Comparison of ENCODE assay signal across 9 mouse cellular contexts in the genomic region with DNA sequence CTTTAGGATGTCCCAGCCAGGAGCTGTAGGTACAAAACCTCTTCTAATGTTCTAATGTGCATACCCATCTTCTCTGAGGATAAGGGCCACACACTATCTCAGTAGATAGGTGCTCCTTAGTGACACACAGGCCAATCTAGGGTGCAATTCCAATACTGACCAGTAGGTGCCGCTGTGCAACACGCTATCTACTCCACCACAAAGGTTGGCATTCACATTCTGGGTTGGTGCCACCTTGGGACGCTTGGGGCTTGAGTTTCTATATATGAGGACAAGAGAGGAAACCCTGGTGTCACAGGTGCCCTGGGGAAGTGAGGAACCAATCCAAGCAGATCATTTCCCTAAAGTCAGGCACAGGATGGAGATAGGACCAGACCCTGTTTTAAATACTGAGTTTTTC. TPM values are rescaled to one million over a fixed set of nuclear protein-coding genes. Genes with fewer than 3 reads are reported as not detected.
DNase-seq lines count a peak whose midpoint lies in the region; TF ChIP-seq lines count a peak whose summit lies in the region.
"Had no signal": no experiment of that assay in that cellular context is flagged by ENCODE, and none has a peak within 500 bp of the region (broad histone marks: within the 10 kb centered on the region; RNA-seq: fewer than 3 reads in every experiment).

No protein-coding gene starts in this region.

- H3K36me3 ChIP-seq in embryonic facial prominence, embryonic 10.5 days (replicated peaks), result peaks cover 49% of the 10 kb centered on the region
- H3K36me3 ChIP-seq in thymus, adult 2 months (ENCODE audit: control insufficient read depth, insufficient read depth, low read length), result no peaks in the 10 kb centered on the region

- no peak for TF ChIP-seq POLR2A in thymus, adult 2 months (IDR thresholded peaks at IDR 0.05; ENCODE audit: control insufficient read depth, extremely low read depth, insufficient read depth, low read length, poor library complexity)

- peak; percentile 63; the same call in 1 of the 2 replicates for TF ChIP-seq CTCF in thymus, adult 2 months (IDR thresholded peaks at IDR 0.05; ENCODE audit: borderline replicate concordance, control insufficient read depth, extremely low read depth, insufficient read depth, low read length, poor library complexity)

- 7% methylated on average over 3 of the region's 3 CpGs for WGBS in embryonic facial prominence, embryonic 10.5 days
- WGBS in thymus, adult 2 months, result 2% methylated on average over 3 of the region's 3 CpGs

- peak; percentile 67 for DNase-seq in CD4-positive helper T cell, adult 2 months (ENCODE audit: low read depth, low spot score)
- DNase-seq in adrenal gland, postnatal 25 days, result peak; percentile 86
- peak; percentile 83 for DNase-seq in embryonic facial prominence, embryonic 10.5 days (ENCODE audit: low spot score)
- DNase-seq in gonadal fat pad, adult 2 months (ENCODE audit: low read depth), result peak; percentile 8
- DNase-seq in kidney, postnatal 25 days, result peak; percentile 81 to 93
- DNase-seq in lung, adult 18-20 months, result peak; percentile 64 to 72
- DNase-seq in ovary, adult 18-20 months (ENCODE audit: low spot score), result peak; percentile 32
- peak; percentile 83 for DNase-seq in thymus, adult 2 months

- H3K4me1 ChIP-seq in embryonic facial prominence, embryonic 10.5 days, result peaks cover 50% of the 10 kb centered on the region
- H3K4me1 ChIP-seq in thymus, adult 2 months (replicated peaks; ENCODE audit: control insufficient read depth, insufficient read depth, low read length), result peaks cover 4% of the 10 kb centered on the region

- no peak overlapping the region for H3K4me3 ChIP-seq in embryonic facial prominence, embryonic 10.5 days
- no peak overlapping the region for H3K4me3 ChIP-seq in thymus, adult 2 months (ENCODE audit: control insufficient read depth, insufficient read depth, low read length)

- 0 out of 2 replicates have a peak, but pooled peaks cover 4% of the 10 kb centered on the region for H3K27me3 ChIP-seq in embryonic facial prominence, embryonic 10.5 days (replicated peaks; ENCODE audit: low read depth, poor library complexity, severe bottlenecking)
- no peaks in the 10 kb centered on the region for H3K27me3 ChIP-seq in thymus, adult 2 months (ENCODE audit: control insufficient read depth, insufficient read depth, low read length)

- no peak overlapping the region for H3K27ac ChIP-seq in embryonic facial prominence, embryonic 10.5 days (replicated peaks)
- H3K27ac ChIP-seq in thymus, adult 2 months (ENCODE audit: control insufficient read depth, insufficient read depth, low read length), result no peak overlapping the region

- H3K9me3 ChIP-seq in embryonic facial prominence, embryonic 10.5 days, result no peaks in the 10 kb centered on the region

RNA-seq across cellular contexts. Expression of a gene that starts 56.1 kb away (rescaled TPM):
- not detected in 2 replicates for total RNA-seq in adrenal gland, postnatal 25 days (2021)
- not detected in 2 replicates for polyA plus RNA-seq in embryonic facial prominence, embryonic 10.5 days (2016; fragmentation: Nextera tagmentation; extraction: Ambion mirVana)
- polyA plus RNA-seq in gonadal fat pad, adult 2 months (2012; rRNA removed), result 0.03 and 0.04 TPM in 2 replicates
- polyA plus RNA-seq in thymus, adult 2 months (2012; rRNA removed), result 1.1 and 1.2 TPM in 2 replicates
- polyA plus RNA-seq: heart, embryonic 14.5 days had no signal

Comparison
In these comparisons a context has a peak if more than half of its experiments do, and no peak if none do; other contexts are left out.
1. DNase-seq: peak in every context shown above with its lines; median percentile 87 in kidney, postnatal 25 days; 86 in adrenal gland, postnatal 25 days; 83 in embryonic facial prominence, embryonic 10.5 days; 83 in thymus, adult 2 months; 68 in lung, adult 18-20 months; 67 in CD4-positive helper T cell, adult 2 months; 32 in ovary, adult 18-20 months; 8 in gonadal fat pad, adult 2 months.